Mouse (Mus musculus) spleen, adult 2 months (tissue): Measurements from ENCODE around the gene Epc2. TPM values are rescaled to one million over a fixed set of nuclear protein-coding genes. Genes with fewer than 3 reads are reported as not detected.

Experiments used
- DNase-seq, 2 experiments: peaks; one replicate each; pipeline versions ENCODE4 v3.0.0 to v3.0.0-alpha.2; 2012 to 2021; ENCODE audit warnings: low spot score in 2 of 2, low read depth in 1 of 2
- H3K27ac ChIP-seq: fragments of 200-500 bp; 2 replicates; pipeline ENCODE4 v1.5.1; 2012; ENCODE audit warnings: low read length, inconsistent platforms; ENCODE audit not compliant: insufficient read depth
- H3K27me3 ChIP-seq: fragments of 200-500 bp; 2 replicates; pipeline ENCODE4 v1.6.1; 2012; ENCODE audit warnings: mild to moderate bottlenecking, moderate library complexity, low read length, inconsistent platforms; ENCODE audit not compliant: control insufficient read depth, insufficient read depth
- H3K36me3 ChIP-seq: fragments of 200-500 bp; 2 replicates; pipeline ENCODE4 v1.6.1; 2012; ENCODE audit warnings: mild to moderate bottlenecking, low read length, inconsistent platforms; ENCODE audit not compliant: control insufficient read depth, insufficient read depth
- H3K4me1 ChIP-seq: fragments of 200-500 bp; 2 replicates; pipeline ENCODE4 v1.6.1; 2011; ENCODE audit warnings: inconsistent platforms; ENCODE audit not compliant: control insufficient read depth, insufficient read depth, insufficient read length
- H3K4me3 ChIP-seq: fragments of 200-500 bp; 2 replicates; pipeline ENCODE4 v1.5.1; 2011; ENCODE audit warnings: mild to moderate bottlenecking, inconsistent platforms; ENCODE audit not compliant: insufficient read depth, insufficient read length; ENCODE audit errors: extremely low read depth
- CTCF ChIP-seq: fragments of 200-500 bp; IDR thresholded peaks from 2 replicates; pipeline ENCODE4 v1.5.1; 2011; ENCODE audit warnings: mild to moderate bottlenecking, inconsistent platforms; ENCODE audit not compliant: insufficient read depth, insufficient read length, insufficient replicate concordance; ENCODE audit errors: extremely low read depth
- POLR2A ChIP-seq: fragments of 200-500 bp; IDR thresholded peaks from 2 replicates; pipeline ENCODE4 v1.6.1; 2011; ENCODE audit warnings: low read depth, low read length, inconsistent platforms
- WGBS: fragments of 180-500 bp; shearing (Covaris S2); methylation state at CpG from one replicate; pipeline ENCODE4 v1.1.7; 2018; 5-methylcytosine and 5-hydroxymethylcytosine counted together
- polyA plus RNA-seq: library from polyadenylated mRNA; depleted of rRNA; stranded (reverse); fragments of >200 nt; gene quantifications from 2 replicates; pipeline ENCODE4 v1.2.3, GENCODE M21; 2012

Gene Epc2
- polyA plus RNA-seq, 1 experiment = 5.7 TPM

DNA sequence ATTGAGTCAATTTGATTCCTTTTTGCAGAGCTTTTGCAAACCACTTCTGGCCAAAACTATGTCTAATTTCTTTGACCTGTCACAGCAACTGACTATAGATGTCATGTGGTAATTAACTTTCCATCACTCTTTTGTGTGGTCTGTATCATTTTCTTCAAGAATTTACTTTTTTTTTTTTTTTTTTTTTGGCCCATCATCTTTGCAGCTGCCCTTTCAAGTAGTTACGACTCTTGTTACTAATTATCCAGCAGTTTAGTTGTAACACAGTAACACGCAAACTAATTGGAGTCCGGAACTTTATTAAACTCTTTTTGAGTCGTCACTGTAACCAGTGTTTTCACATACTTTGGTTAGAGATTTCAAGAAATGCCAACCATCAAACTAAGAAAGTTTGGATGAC is 819 bp upstream of the Epc2 start:
- no peak for DNase-seq
- Histone ChIP-seq H3K4me3 (peak overlapping the region; percentile 97), H3K36me3 (no peaks in the 10 kb centered on the region), H3K27ac (peak overlapping the region; percentile 89; the same call in 1 of the 2 replicates), H3K4me1 (peaks cover 2% of the 10 kb centered on the region; the same call in 1 of the 2 replicates), H3K27me3 (no peaks in the 10 kb centered on the region)
- no peak for TF ChIP-seq CTCF
- no peak for TF ChIP-seq POLR2A
- WGBS = 17% methylated on average over 4 of the region's 4 CpGs

DNA sequence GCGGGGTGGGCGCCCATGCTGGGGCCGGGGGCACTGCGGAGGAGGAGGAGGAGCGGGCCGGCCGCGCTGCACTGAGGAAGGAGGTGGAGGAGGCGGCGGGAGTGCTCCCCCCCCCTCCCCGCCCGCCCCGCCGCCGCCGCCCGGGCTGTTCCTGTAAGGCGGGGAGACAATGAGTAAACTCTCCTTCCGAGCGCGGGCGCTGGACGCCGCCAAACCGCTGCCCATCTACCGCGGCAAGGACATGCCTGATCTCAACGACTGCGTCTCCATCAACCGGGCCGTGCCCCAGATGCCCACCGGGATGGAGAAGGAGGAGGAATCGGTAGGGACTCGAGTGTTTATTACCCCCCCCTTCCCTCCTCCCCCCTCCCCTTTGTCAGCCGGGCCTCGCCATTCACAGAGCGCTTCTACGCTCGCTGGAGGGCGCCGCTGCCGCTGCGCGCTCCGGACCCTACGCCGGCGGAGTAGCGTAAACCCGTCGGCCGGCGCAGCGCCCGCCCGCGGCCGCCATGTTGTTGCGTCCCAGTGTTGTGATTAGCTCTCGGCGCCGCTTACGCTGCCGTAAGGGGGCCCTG is 438 bp downstream of the Epc2 start:
- DNase-seq = peak; percentile 85 to 90
- H3K27ac ChIP-seq = peak overlapping the region; percentile 100
- H3K27me3 ChIP-seq = no peaks in the 10 kb centered on the region
- WGBS = under 1% methylated on average over 47 of the region's 64 CpGs
- TF ChIP-seq POLR2A (no peak; the same call in 1 of the 2 replicates), CTCF (no peak)
- peak overlapping the region; percentile 97 for H3K4me3 ChIP-seq
- H3K36me3 ChIP-seq = no peaks in the 10 kb centered on the region
- peaks cover 2% of the 10 kb centered on the region; the same call in 1 of the 2 replicates for H3K4me1 ChIP-seq

DNA sequence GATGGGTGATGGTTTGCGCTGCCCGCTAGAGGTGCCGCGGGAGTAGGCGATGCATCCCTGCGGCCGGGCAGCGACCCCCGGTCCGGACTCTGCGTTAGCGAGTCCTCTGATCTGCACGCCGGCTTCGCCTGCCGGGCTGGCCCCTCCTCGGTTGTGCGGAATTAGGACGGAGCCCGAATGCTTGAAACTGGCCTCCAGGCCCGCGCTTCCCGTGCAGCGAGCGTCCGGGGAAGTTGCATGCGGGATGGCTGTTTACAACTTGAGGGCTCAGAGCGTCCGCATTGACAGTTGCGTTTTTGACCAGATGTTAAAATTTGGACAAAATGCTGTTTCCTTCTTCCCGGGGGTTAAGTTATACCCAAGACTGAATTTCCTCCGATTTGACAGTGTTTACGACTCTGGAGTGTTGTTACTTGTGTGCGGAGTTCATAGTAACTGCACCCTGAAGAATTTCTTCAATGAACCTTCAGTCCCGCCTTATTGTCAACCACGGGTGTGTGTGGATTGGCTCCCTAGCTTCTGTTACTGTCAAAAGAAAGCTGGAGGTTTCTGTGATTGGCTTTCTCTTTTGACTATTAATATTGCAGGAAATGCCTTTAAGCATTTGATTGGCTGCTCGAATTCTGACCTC is 1.3 kb downstream of the Epc2 start:
- no peaks in the 10 kb centered on the region for H3K27me3 ChIP-seq
- TF ChIP-seq POLR2A (no peak), CTCF (no peak)
- DNase-seq = peak; percentile 58 to 83
- H3K27ac ChIP-seq = peak overlapping the region; percentile 68
- no peaks in the 10 kb centered on the region for H3K36me3 ChIP-seq
- peaks cover 2% of the 10 kb centered on the region; the same call in 1 of the 2 replicates for H3K4me1 ChIP-seq
- under 1% methylated on average over 37 of the region's 37 CpGs for WGBS
- peak overlapping the region; percentile 97 for H3K4me3 ChIP-seq

DNA sequence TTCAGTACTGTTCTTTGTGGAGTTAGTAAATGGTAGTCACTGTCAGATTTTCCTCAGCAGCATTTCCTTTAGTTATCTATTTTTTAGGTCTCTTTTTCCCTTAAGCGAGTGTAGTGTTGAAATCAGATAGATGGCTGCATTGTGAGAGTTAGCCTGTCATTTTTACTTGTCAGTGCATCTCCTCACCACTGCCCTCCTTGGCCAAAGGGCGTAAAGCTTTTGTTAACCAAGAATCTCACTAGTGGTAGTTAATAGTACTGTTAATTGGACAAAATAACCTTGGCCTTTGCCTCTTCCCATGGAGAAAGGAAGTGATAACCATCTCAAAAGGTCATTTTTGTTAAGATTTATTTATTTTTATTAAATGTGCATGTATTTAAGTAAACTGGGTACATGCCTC is 6.5 kb downstream of the Epc2 start:
- H3K36me3 ChIP-seq = no peaks in the 10 kb centered on the region

DNA sequence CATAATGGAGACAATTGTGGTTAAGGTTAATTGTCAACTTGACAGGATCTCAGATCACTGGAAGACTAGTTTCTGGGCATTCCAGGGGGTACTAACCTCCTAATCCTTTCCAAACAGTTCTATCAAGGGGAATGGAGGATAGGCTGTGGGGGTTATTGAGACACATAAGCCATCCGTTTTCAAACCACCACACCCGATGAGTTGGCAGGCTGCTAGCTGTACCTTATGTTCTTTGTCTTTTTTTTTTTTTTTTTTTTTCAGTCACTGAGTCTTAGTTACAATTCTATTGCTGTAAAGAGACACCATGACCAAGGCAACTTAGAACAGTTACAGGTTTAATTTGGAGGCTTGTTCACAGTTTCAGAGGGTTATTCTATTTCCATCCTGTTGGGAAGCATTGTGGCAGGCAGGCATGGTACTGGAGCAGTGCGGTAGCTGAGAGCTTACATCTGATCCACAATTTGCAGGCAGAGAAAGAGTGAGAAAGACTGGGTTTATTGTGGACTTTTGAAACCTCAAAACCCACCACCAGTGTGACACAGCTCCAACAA is 14.5 kb downstream of the Epc2 start:
- H3K4me3 ChIP-seq = no peak overlapping the region
- whole genome bisulfite sequencing = 68% methylated on average over 3 of the region's 3 CpGs
- DNase-seq = no peak
- peaks cover 3% of the 10 kb centered on the region for H3K4me1 ChIP-seq
- no peaks in the 10 kb centered on the region for H3K36me3 ChIP-seq
- TF ChIP-seq CTCF (no peak), POLR2A (no peak)
- no peak overlapping the region for H3K27ac ChIP-seq
- no peaks in the 10 kb centered on the region for H3K27me3 ChIP-seq

More for the DNA sequence above, 6.5 kb downstream of the Epc2 start:
- no peak overlapping the region for H3K4me3 ChIP-seq
- H3K4me1 ChIP-seq = peaks cover 2% of the 10 kb centered on the region
- 86% methylated on average over 2 of the region's 2 CpGs for whole genome bisulfite sequencing
- H3K27ac ChIP-seq = no peak overlapping the region
- no peaks in the 10 kb centered on the region for H3K27me3 ChIP-seq
- no peak for DNase-seq
- TF ChIP-seq CTCF (no peak), POLR2A (no peak)

DNA sequence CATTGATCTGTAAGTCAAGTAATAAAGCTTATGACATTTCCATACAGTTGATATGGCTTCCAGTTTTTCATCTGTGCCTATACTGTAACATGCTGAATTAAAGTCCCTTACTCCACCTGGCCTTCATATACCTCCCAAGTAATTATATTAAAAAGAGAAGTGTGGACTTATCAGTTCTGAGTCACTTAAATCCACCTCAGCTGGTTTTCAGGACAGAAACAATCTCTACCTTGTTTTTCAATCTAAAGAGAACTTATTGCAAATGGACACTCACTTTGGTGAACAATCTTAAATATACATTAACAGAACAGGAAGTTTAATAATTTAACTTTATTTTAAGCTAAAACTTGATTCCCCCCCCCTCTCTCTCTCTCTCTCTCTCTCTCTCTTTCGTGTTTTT is 15.8 kb downstream of the Epc2 start:
- no peak for DNase-seq
- peaks cover 3% of the 10 kb centered on the region for H3K4me1 ChIP-seq
- H3K27ac ChIP-seq = no peak overlapping the region
- TF ChIP-seq CTCF (no peak), POLR2A (no peak)
- H3K36me3 ChIP-seq = no peaks in the 10 kb centered on the region
- no peaks in the 10 kb centered on the region for H3K27me3 ChIP-seq
- 85% methylated on average over 1 of the region's 1 CpGs for WGBS
- no peak overlapping the region for H3K4me3 ChIP-seq

DNA sequence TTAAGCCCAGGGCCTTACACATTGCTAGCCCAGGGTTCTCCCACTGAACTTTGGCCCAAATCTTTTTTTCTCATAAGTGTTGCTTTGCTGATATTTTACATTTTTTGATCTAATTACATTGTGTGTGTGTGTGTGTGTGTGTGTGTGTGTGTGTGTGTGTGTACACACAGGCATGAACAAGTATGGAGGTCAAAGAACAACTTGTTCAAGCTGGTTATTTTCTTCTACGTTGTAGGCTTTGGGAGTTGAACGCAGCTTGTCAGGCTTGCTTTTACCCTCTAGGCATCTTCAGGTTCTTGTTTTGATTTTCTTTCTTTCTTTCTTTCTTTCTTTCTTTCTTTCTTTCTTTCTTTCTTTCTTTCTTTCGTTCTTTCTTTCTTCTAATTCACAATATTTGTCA is 19.9 kb downstream of the Epc2 start:
- no peaks in the 10 kb centered on the region for H3K36me3 ChIP-seq
- no peak overlapping the region for H3K27ac ChIP-seq
- WGBS = 87% methylated on average over 3 of the region's 3 CpGs
- H3K4me1 ChIP-seq = peaks cover 2% of the 10 kb centered on the region
- no peak overlapping the region for H3K4me3 ChIP-seq
- no peak for TF ChIP-seq CTCF
- no peak for TF ChIP-seq POLR2A
- H3K27me3 ChIP-seq = no peaks in the 10 kb centered on the region
- no peak for DNase-seq
